ENCODE assay signal across 20 mouse cellular contexts in the genomic region with DNA sequence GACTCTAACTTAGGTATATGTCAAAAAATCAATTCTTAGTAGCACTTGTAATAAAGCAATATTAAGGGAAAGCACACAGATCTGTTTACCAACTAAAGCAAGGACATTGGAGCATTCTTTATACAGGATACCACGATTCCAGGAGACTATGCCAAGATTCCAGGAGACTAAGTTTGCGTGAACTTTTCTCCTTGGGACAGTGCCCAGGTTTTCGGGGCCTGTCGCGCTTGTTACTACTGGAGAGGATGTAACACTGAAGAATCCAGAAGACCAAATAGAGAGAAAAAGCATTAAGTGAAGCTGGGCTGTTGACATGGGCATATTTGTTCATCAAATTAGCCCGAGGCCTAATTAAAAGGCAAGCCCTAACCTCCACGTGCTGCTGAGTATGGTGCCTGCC.
DNase-seq lines count a peak whose midpoint lies in the region; ATAC-seq lines count a peak whose summit lies in the region.
"Had no signal": no experiment of that assay in that cellular context is flagged by ENCODE, and none has a peak within 500 bp of the region (broad histone marks: within the 10 kb centered on the region; RNA-seq: fewer than 3 reads in every experiment).

No protein-coding gene starts in this region.

- no peaks in the 10 kb centered on the region for H3K27me3 ChIP-seq in heart, embryonic 10.5 days (ENCODE audit: insufficient read depth, poor library complexity, severe bottlenecking)
- H3K27me3 ChIP-seq: CH12.LX; embryonic facial prominence, embryonic 15.5 days; forebrain, embryonic 15.5 days; heart, embryonic 13.5 days; hindbrain, embryonic 13.5 days had no signal

- no peak for ATAC-seq in megakaryocyte progenitor cell, adult 5-6 weeks (replicated peaks; ENCODE audit: poor library complexity)
- ATAC-seq: forebrain, embryonic 15.5 days; hindbrain, postnatal 0 days had no signal

- intact Hi-C loops in heart, postnatal 10 days (cut with DNase I), result no loop called here

- H3K36me3 ChIP-seq in heart, embryonic 10.5 days, result no peaks in the 10 kb centered on the region
- H3K36me3 ChIP-seq: embryonic facial prominence, embryonic 15.5 days; forebrain, embryonic 15.5 days; heart, embryonic 13.5 days; hindbrain, embryonic 13.5 days had no signal

- 92% methylated on average over 7 of the region's 7 CpGs for WGBS in heart, embryonic 10.5 days

- H3K4me1 ChIP-seq in heart, embryonic 10.5 days, result no peaks in the 10 kb centered on the region
- H3K4me1 ChIP-seq: embryonic facial prominence, embryonic 15.5 days; forebrain, embryonic 15.5 days; hindbrain, embryonic 13.5 days had no signal

- H3K27ac ChIP-seq in heart, embryonic 10.5 days, result no peak overlapping the region
- H3K27ac ChIP-seq: embryonic facial prominence, embryonic 15.5 days; forebrain, embryonic 15.5 days; heart, adult 2 months; heart, embryonic 13.5 days; hindbrain, embryonic 13.5 days; hindbrain, postnatal 0 days had no signal

- DNase-seq in adrenal gland, postnatal 10 days, result peak; percentile 14
- no peak for DNase-seq in adrenal gland, postnatal 25 days
- peak; percentile 18 to 20 for DNase-seq in heart, postnatal 10 days
- no peak for DNase-seq in heart, embryonic 10.5 days (ENCODE audit: low spot score)
- peak; percentile 6 for DNase-seq in kidney, adult 9 months
- DNase-seq in kidney, adult 11 months, result no peak
- DNase-seq: cerebellum, adult 18-20 months; cerebellum, adult 9-11 months; cerebellum, postnatal 36 days; gastrocnemius, postnatal 36 days; heart, adult 2 months; kidney, adult 18-20 months had no signal

- no peak overlapping the region for H3K4me3 ChIP-seq in heart, embryonic 10.5 days
- H3K4me3 ChIP-seq: embryonic facial prominence, embryonic 15.5 days; erythroblast, embryonic 14.5 days; forebrain, embryonic 15.5 days; heart, adult 2 months; heart, embryonic 13.5 days; hindbrain, embryonic 13.5 days had no signal

- H3K9me3 ChIP-seq in heart, embryonic 10.5 days, result no peaks in the 10 kb centered on the region
- H3K9me3 ChIP-seq: embryonic facial prominence, embryonic 15.5 days; forebrain, embryonic 15.5 days; heart, embryonic 13.5 days; hindbrain, embryonic 13.5 days had no signal

Comparison
In these comparisons a context has a peak if more than half of its experiments do, and no peak if none do; other contexts are left out.
1. DNase-seq: peak in adrenal gland, postnatal 10 days (single experiment), heart, postnatal 10 days (2 of 2) and kidney, adult 9 months (single experiment); none in adrenal gland, postnatal 25 days (single experiment), heart, embryonic 10.5 days (single experiment) and kidney, adult 11 months (single experiment).